Mouse (Mus musculus): Measurements from ENCODE around the gene Sclt1.

DNA sequence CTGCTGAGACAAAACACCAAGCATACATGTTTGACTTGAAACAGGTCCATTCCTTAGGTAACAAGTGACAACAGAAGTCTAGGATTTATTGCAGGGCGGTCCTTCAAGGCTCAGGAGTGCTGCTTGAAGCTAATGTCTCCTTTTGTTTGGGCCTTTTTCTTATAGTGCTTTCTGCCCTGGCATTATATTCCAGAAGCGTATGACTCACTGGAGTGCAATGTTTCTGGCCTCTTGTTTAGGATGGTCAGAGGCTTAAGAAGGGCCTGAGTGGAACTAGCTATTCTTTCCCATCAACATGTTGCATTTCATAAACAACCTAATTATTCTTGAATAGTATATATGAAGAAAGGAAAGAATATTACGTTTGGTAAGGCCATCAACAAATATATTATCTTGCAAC, 19.8 kb upstream of the Sclt1 start:
- TF ChIP-seq CTCF (IDR thresholded peaks at IDR 0.05) (no peak), POLR2A (IDR thresholded peaks at IDR 0.05; ENCODE audit: insufficient read depth, low read depth, low read length) (no peak)

Measured in heart, adult 2 months (tissue).